Mouse (Mus musculus): ENCODE results near the gene Tmub2.

DNA sequence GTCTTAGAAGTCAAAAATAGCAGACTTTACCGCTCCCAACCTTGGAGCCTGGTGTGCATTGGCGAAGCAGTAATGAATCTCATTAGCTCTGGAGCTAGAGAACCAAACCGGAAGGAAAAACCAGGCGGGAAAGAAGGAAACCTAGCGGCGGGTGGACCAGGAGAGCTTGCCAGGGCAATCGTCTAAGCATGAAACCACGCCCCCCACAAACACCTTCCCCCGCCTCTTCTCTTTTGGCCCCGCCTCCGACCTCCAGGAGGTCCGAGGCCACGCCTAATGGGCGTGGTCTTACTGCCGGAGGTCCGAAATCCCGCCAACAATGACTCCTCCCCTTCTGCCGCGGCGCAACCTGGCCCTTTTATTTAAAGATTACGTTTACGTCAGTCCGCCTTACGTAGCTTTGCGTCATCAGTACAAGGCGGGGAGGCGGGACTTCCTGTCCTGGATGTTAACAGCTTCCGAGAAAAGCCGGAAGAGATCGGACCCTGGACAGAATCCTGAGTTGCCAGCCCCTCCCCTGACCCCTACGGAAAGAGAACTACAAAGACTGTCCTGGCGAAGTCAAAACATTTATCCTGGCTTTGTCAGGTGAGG is at the start of gene Tmub2:
- TF ChIP-seq CTCF (IDR thresholded peaks at IDR 0.05; ENCODE audit: low read depth): no peak
- peak; percentile 74; the same call in 1 of the 2 replicates for TF ChIP-seq EP300 (IDR thresholded peaks at IDR 0.05; ENCODE audit: low read depth)
